Mouse (Mus musculus): ENCODE data around the gene Ss18l1. TPM values are rescaled to one million over a fixed set of nuclear protein-coding genes. Genes with fewer than 3 reads are reported as not detected.

The Ss18l1 gene
- 7.0 and 8.2 TPM in 2 replicates for polyA plus RNA-seq (2012; rRNA removed)

DNA sequence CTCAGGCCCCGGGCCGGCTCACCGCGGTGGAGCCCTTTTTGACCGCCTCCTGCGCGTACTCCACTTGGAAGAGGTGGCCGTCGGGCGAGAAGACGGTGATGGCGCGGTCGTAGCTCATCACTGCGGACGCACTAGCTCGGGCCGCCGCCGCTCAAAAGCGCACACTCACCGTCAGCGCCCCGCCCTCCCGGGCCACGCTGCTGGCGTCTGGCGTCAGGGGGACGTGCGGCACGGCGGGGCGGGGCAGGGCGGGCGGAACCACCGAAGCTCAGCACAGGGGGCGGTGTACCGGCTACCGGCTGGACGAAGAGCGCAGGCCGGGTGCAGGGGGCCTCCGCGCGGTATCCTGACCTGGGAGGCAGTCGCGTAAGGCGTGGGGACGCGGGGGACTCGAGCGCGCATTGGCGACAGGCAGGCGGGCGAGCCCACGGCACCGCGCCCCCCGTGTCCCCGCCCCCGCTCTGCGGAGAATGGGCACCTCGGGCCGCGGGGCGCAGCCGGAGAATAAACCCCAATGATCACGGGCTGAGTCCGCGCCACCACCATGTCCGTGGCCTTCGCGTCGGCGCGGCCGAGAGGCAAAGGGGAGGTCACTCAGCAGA lies at the start of gene Ss18l1, which contains the start of gene Psma7:
Gene Ss18l1, plus strand, starts transcription at position 254 of the 602 bp plus-strand sequence.
Gene Psma7, minus strand, starts transcription at position 178 of the 602 bp plus-strand sequence.

DNA sequence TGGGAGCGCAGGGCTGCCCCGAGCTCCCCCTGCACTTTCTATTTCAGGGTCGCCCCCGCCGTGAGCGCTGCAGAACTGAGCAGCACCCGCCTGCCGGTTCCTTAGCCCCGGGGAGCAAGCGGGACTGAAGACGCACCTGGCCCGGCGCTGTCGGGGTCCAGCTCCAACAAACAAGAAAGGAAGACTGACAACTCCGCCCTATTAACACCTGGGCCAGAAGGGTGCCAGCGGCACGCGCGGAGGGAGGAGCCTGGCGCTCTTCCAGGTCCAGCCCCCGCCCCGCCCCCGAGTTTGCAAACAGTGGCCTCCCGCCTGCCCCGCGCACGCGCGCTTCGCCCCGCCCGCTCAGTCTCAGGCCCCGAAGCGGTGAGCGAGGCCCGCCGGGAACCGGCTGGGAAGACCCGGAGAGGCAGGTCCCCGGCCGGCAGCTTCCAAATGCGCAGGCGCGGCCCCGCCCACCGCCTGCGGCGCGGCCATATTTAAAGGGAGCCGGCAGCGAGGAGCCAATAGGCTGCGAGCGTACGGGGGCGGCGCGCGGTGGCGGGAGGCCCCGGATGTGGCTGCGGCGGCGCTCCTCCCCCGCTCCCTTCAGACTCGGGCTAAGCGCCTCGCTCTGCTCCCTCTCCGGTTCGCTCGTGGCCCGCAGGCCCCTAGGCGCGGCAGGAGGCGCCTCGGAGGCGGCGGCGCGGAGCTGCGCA lies 17.8 kb upstream of the Ss18l1 start, which contains the start of gene Lsm14b:
Gene Lsm14b, plus strand, starts transcription at position 587 of the 698 bp plus-strand sequence.

DNA sequence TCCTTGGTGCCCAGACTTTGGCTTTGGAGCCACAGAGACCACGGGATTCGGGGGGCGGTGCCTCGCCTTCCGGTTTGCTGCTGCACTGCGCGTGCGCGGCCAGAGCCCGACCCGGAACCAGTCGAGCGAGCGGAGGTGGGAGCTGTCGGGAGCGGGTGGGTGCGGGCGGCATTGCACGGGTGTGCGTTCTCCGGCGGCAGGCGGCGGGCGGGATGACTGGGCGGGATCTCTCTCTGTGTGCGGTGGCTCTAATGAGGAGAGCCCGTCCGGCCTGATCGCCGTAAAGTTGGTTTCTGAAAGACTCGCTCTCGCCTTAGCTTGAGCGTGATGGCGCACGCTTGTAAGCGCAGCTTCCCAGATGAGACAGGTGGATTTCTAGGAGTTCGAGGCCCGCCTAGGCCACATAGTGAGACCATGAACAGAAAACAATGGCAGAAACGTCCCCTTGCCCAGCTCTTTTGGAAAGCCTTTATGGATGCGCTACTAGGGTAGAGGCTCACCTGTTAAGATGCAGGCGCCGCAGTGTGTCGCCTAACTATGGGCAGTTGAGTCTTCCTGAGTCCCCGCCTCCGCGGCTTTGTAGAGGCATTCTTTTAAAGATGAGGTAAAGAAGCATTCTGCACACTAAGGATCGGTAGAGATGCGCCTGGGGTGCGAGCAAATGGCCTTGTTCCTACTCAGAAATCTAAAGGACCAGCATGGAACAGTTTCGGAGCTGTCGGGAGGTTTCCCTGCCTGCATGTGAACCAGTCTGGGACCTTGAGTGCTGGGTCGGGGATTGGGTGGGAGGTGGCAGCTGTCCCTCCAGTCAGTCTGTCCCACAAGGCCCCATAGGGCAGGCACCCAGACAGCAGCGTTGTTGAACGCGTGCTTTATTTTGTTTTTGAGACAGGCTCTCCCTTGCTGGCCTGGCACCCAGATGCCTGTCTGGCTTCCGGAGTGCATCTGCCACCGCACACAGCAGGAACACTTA lies 28.5 kb downstream of the Ss18l1 start, which contains the start of gene Mtg2:
Gene Mtg2, plus strand, starts transcription at position 108 of the 973 bp plus-strand sequence.

DNA sequence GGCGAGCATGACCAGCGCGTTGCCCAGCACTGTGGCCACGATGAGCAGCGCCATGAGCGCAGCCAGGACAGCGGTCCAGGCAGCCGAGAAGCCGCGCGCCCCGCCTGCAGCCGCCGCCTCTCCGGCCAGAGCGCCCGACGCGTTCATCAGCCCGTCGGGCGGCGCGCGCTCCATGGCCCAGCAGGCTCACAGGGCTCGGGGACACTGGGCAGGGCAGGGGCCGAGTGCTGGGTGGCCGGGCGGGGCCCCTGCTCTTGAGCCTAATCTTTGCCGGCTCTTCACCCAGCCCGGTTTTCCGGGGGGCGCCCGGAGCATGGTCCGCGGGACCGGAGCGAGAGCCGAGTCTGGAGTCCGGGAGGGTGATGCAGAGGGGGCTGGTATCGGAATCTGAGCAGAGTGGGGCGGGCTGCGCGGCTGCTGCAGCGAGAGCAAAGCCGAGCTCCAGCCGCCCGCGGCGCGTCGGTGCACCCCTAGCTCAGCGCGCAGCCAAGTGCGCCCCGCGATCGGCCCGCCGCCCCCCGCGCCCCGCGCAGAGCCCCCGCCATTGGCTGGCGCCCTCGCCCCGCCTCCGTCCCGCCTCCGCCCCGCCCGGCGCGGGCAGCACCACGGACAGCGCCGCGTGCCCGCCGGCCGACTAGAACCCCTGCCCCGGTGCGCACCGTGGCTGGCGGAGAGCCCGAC lies 61.8 kb downstream of the Ss18l1 start, which contains the start of gene Hrh3:
Gene Hrh3, minus strand, starts transcription at position 511 of the 681 bp plus-strand sequence.

DNA sequence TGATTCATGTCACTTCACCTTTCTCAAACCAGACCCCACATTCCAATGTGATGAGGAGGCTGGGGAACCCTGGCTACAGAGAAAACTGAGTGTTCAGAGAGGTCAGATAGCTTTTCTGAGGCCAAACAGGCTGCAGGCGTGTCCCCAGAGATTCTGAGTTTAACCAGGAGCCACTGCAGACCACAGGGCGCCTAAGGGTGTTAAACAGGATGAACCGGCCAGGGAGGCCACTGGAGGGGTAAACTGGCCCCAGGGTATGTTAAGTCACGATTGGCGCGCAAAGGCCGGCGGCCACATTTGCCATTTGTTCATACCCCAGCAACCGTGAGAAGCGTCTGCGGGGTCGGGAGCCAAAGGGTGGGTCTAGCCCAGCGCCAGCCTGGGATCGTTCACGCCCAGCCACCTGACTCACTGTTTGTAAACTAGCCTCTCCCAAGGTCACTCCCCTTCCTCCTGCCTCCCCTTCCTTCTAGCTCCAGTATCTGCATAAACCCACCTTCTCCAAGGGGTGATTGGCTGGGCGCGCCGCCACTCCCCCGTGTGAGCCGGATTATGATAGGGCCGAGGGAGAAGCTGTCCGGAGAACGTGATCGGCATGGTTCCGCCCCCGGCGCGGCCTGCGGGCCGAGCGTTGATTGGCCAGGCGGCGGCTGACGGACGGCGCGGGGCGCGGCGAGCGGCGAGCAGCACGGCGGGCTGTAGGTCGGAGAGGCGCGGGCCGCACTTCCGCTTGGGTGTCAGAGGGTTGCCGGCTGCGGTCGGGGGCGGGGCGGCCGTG lies 76.5 kb downstream of the Ss18l1 start, which contains the start of gene Osbpl2:
Gene Osbpl2, plus strand, starts transcription at position 646 of the 778 bp plus-strand sequence.

Other genes starting within 250 kb of the Ss18l1 start
- gene Taf4, start 65.9 kb upstream of the Ss18l1 start, polyA plus RNA-seq (2012; rRNA removed), result 13.5 and 16.6 TPM in 2 replicates
- 47.1 and 59.0 TPM in 2 replicates for gene Lsm14b, start 17.5 kb upstream of the Ss18l1 start, polyA plus RNA-seq (2012; rRNA removed)
- 132 and 137 TPM in 2 replicates for gene Psma7, start 76 bp upstream of the Ss18l1 start, polyA plus RNA-seq (2012; rRNA removed)
- gene Mtg2, start 28.1 kb downstream of the Ss18l1 start, polyA plus RNA-seq (2012; rRNA removed), result 11.2 and 13.1 TPM in 2 replicates
- gene Hrh3, start 62.0 kb downstream of the Ss18l1 start, polyA plus RNA-seq (2012; rRNA removed), result 0.13 and 0.23 TPM in 2 replicates
- gene Osbpl2, start 76.8 kb downstream of the Ss18l1 start, polyA plus RNA-seq (2012; rRNA removed), result 47.0 and 47.9 TPM in 2 replicates
- 114 and 125 TPM in 2 replicates for gene Adrm1, start 129.0 kb downstream of the Ss18l1 start, polyA plus RNA-seq (2012; rRNA removed)
- gene Lama5, start 183.3 kb downstream of the Ss18l1 start, polyA plus RNA-seq (2012; rRNA removed), result 60.6 and 63.4 TPM in 2 replicates
- 2,955 and 3,485 TPM in 2 replicates for gene Rps21, start 214.9 kb downstream of the Ss18l1 start, polyA plus RNA-seq (2012; rRNA removed)
- gene Cables2, start 231.0 kb downstream of the Ss18l1 start, polyA plus RNA-seq (2012; rRNA removed), result 33.6 and 35.1 TPM in 2 replicates
- gene Rbbp8nl, start 247.4 kb downstream of the Ss18l1 start, polyA plus RNA-seq (2012; rRNA removed), result 3.7 and 4.2 TPM in 2 replicates

Data from colon, adult 2 months (tissue).